Mouse (Mus musculus): ENCODE results near the gene Olfr1100.

Olfr1100 gene

DNA sequence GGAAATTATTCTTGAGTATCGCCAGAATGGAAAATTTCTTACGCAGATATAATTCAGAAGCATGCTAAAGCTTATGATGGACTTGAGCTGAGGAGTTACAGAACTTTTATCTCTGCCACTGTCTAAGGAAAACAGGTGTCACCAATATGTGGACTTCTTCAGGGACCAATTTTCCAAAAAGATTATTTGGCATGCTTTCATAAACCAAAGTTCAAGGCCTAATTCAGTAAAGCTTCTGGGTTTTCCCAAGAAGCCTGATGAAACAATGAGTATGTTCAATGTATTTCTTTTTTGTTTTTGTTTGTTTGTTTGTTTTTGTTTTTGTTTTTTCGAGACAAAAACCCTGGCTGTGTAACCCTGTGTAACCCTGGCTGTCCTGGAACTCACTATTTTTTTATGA is at the start of gene Olfr1100:
Gene Olfr1100 (minus strand): TSS at position 101 of the 400 bp plus-strand sequence.
- no peak for DNase-seq (ENCODE audit: low read depth, low spot score)

DNA sequence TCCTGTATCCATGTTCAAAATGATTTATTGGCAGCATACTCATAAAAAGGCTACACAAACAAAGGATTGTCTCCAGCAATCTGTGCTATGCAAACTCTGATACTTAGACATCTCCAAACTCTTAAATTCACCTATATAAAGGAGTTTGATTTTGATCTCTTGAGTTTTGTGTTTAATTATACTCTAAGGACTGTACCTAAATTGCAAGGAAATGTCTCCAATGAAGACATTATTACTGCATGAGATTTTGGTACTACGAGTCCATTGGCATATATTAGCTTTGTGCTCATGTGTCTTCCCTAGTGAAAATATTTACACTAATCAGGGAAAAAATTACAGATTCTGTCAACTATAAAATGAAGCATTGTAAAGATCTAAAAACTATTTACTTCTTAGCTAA is 47.2 kb upstream of the Olfr1100 start, which contains the start of gene Olfr1104:
Gene Olfr1104 (minus strand): TSS at position 101 of the 400 bp plus-strand sequence.
- no peak for DNase-seq (ENCODE audit: low read depth, low spot score)

DNA sequence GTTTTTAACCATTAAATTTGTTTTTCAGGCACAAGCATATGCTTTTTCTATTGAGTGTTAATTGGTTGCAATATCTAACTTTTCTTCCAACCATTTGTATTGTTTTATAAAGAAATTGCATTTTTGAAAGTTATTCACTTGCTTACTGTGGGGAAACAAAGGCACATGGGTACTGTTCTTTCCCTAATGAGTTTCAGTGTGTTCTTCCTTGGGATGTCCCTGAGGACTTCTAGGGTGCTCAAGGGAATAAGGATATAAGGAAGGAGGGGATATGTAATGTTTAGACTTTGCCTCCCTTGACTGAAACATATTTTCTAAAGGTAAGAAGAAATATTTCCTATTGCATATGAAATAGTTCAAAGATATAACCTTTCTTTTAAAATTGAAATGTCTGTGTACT is 18.3 kb upstream of the Olfr1100 start, which contains the start of gene Olfr1102:
Gene Olfr1102 (plus strand): TSS at position 301 of the 400 bp plus-strand sequence.
- no peak for DNase-seq (ENCODE audit: low read depth, low spot score)

DNA sequence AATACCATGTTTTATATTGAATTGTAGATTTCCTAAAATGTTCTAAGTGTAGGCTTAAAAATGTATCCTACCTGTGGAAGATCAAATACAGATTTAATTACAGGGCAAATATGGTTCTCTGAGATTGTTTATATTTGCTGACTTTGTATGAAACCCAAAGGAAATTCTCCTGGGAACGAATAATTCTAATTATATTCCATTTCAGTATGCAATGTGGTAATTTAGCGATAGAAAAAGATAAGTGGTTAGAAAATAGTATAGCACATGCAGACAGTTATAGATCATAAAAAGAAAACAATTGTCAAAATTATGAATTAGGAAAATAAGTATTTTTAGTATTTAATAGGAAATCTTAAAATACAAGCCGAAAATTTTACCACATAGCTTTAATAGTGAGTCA is 11.4 kb upstream of the Olfr1100 start, which contains the start of gene Olfr1101:
Gene Olfr1101 (minus strand): TSS at position 101 of the 400 bp plus-strand sequence.
- no peak for DNase-seq (ENCODE audit: low read depth, low spot score)

DNA sequence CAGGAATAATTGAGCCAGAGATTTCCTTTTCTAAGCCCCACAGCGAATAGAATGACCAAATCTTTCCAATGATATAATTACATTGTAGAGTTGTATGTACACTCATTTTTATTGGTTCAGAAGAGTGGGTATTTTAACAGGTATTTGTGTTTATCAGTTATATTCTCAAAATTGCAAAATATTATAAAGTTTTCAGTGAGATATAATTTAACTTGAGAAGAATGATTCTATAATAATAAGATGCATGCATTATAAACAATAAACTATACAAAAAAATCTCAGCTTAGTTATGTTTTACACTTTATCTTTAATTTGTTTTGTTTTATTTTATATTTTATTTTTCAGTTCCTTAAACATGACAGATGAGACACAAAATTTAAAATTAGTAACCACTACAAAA is 19.2 kb downstream of the Olfr1100 start, which contains the start of gene Olfr1099:
Gene Olfr1099 (minus strand): TSS at position 101 of the 400 bp plus-strand sequence.
- no peak for DNase-seq (ENCODE audit: low read depth, low spot score)

DNA sequence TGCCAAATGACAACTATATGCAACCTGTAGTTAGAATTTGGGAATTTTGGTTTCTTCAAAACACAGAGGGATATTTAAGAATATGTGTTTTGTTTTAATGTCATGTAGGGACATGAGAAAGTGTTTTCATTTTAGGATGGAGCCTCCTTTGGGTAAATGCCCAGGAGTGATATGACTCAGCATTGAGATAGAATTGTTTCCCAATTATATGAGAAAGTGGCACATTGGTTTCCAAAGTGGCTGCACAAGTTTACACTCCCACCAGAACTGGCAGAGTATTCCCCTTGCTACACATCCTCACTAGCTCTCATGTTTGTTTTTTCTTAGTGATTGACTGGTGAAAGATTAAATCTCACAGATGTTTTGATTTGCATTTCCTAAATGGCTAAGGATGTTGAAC is 53.2 kb downstream of the Olfr1100 start:
- no peak for DNase-seq (ENCODE audit: low read depth, low spot score)

Measured in forelimb bud, embryonic 11.5 days (tissue).